Mouse (Mus musculus) G1E (cell line): ENCODE data around the gene Evi5.

ENCODE experiments used
- CTCF ChIP-seq: IDR thresholded peaks from 2 replicates; pipeline ENCODE4 v1.5.1; 2012; ENCODE audit warnings: low read depth, low read length, inconsistent platforms, mixed read lengths
- GATA1 ChIP-seq: IDR thresholded peaks from 2 replicates; pipeline ENCODE4 v1.6.1; 2012; ENCODE audit warnings: borderline replicate concordance, low read length, inconsistent platforms, mixed read lengths
- POLR2AphosphoS5 ChIP-seq: IDR thresholded peaks from 2 replicates; pipeline ENCODE4 v1.6.1; 2012; ENCODE audit warnings: low read depth, low read length, inconsistent platforms; ENCODE audit not compliant: insufficient replicate concordance
- TAL1 ChIP-seq: conservative IDR thresholded peaks from 2 replicates; pipeline ENCODE4 v1.6.1; 2012; ENCODE audit warnings: low read depth, low read length, inconsistent platforms, mixed read lengths

- no peak for TF ChIP-seq CTCF
- TF ChIP-seq POLR2AphosphoS5 = no peak
- no peak for TF ChIP-seq GATA1
- TF ChIP-seq TAL1 = no peak
These were observed 29.4 kb upstream of the Evi5 start for GRCm38 (mm10) chr5:107904325-107904724.
